Mouse (Mus musculus): ENCODE measurements around the gene Cdh4.

Cdh4 gene

GRCm38 (mm10) chr2:179869871-179870270, 427.6 kb downstream of the Cdh4 start:
- peak; percentile 28 to 56 for DNase-seq

- DNase-seq: peak; percentile 53 to 73
These were observed 430.5 kb downstream of the Cdh4 start for GRCm38 (mm10) chr2:179872724-179873123.

GRCm38 (mm10) chr2:179873315-179873714, 431.1 kb downstream of the Cdh4 start:
- DNase-seq: peak in 1 of 2 experiments; percentile 40

- DNase-seq: peak; percentile 70 to 82
These were observed 432.9 kb downstream of the Cdh4 start for GRCm38 (mm10) chr2:179875147-179875546.

GRCm38 (mm10) chr2:179877551-179878215, 435.5 kb downstream of the Cdh4 start:
- DNase-seq: peak; percentile 59 to 75

GRCm38 (mm10) chr2:179884561-179884960, 442.3 kb downstream of the Cdh4 start:
- DNase-seq: no peak

- no peak for DNase-seq
These were observed 448.8 kb downstream of the Cdh4 start for GRCm38 (mm10) chr2:179891048-179891447.

- no peak for DNase-seq
These were observed 454.7 kb downstream of the Cdh4 start for GRCm38 (mm10) chr2:179896949-179897348.

- DNase-seq: no peak
These were observed 470.7 kb downstream of the Cdh4 start for GRCm38 (mm10) chr2:179912911-179913310.

GRCm38 (mm10) chr2:179913349-179913748, 471.1 kb downstream of the Cdh4 start:
- no peak for DNase-seq

- peak; percentile 27 to 53 for DNase-seq
These were observed 472.0 kb downstream of the Cdh4 start for GRCm38 (mm10) chr2:179914246-179914645.

GRCm38 (mm10) chr2:179916877-179917673, 474.8 kb downstream of the Cdh4 start:
- peak; percentile 78 to 87 for DNase-seq

GRCm38 (mm10) chr2:179920042-179920441, 477.8 kb downstream of the Cdh4 start:
- DNase-seq: peak in 1 of 2 experiments; percentile 58

GRCm38 (mm10) chr2:179921021-179921653, 478.9 kb downstream of the Cdh4 start:
- peak in 1 of 2 experiments; percentile 49 for DNase-seq

- DNase-seq: no peak
These were observed 481.8 kb downstream of the Cdh4 start for GRCm38 (mm10) chr2:179924038-179924437.

- DNase-seq: no peak
These were observed 486.9 kb downstream of the Cdh4 start for GRCm38 (mm10) chr2:179929166-179929565.

GRCm38 (mm10) chr2:179931741-179932140, 489.5 kb downstream of the Cdh4 start:
- peak; percentile 48 to 67 for DNase-seq

- DNase-seq: no peak
These were observed 491.9 kb downstream of the Cdh4 start for GRCm38 (mm10) chr2:179934165-179934564.

GRCm38 (mm10) chr2:179937091-179937490, 494.9 kb downstream of the Cdh4 start:
- DNase-seq: no peak

GRCm38 (mm10) chr2:179941696-179942095, 499.5 kb downstream of the Cdh4 start:
- no peak for DNase-seq

GRCm38 (mm10) chr2:179945051-179945450, 502.8 kb downstream of the Cdh4 start:
- no peak for DNase-seq

GRCm38 (mm10) chr2:179946496-179946895, 504.3 kb downstream of the Cdh4 start:
- DNase-seq: no peak

GRCm38 (mm10) chr2:179947607-179948006, 505.4 kb downstream of the Cdh4 start:
- no peak for DNase-seq

GRCm38 (mm10) chr2:179948820-179949219, 506.6 kb downstream of the Cdh4 start:
- DNase-seq: peak in 1 of 2 experiments; percentile 45

Data from cerebellum, postnatal 25 days (tissue).